Mouse (Mus musculus) kidney, postnatal 0 days (tissue): ENCODE results near the gene Zbtb49. TPM values are rescaled to one million over a fixed set of nuclear protein-coding genes. Genes with fewer than 3 reads are reported as not detected.

Experiments used
- ATAC-seq: fragments of 200-750 bp; cut with Nextera tagmentation; replicated peaks from 2 replicates; pipeline ENCODE4 v1.8.0; 2017; ENCODE audit warnings: low read depth, moderate number of reproducible peaks, moderate TSS enrichment, moderate library complexity; ENCODE audit not compliant: low FRiP score
- DNase-seq: peaks from one replicate; pipeline ENCODE4 v3.0.0-alpha.2; 2016; ENCODE audit warnings: low spot score
- H3K27ac ChIP-seq: fragments of 300-500 bp; sonication (generic); 2 replicates; pipeline ENCODE4 v1.5.1; 2014; ENCODE audit warnings: mild to moderate bottlenecking
- H3K27me3 ChIP-seq: fragments of 300-500 bp; sonication (generic); 2 replicates; pipeline ENCODE4 v1.6.1; 2014; ENCODE audit warnings: low read length, mixed read lengths; ENCODE audit not compliant: insufficient read depth
- H3K36me3 ChIP-seq: fragments of 300-500 bp; sonication (generic); 2 replicates; pipeline ENCODE4 v1.6.1; 2014; ENCODE audit warnings: low read length, mixed read lengths; ENCODE audit not compliant: insufficient read depth
- H3K4me1 ChIP-seq: fragments of 300-500 bp; sonication (generic); replicated peaks from 2 replicates; pipeline ENCODE4 v1.6.1; 2014; ENCODE audit warnings: antibody characterized with exemption, low read length, mixed read lengths; ENCODE audit not compliant: insufficient read depth
- H3K4me2 ChIP-seq: fragments of 300-500 bp; sonication (generic); 2 replicates; pipeline ENCODE4 v1.6.1; 2014; ENCODE audit warnings: mild to moderate bottlenecking, low read length, moderate library complexity, mixed read lengths
- H3K4me3 ChIP-seq: fragments of 300-500 bp; sonication (generic); replicated peaks from 2 replicates; pipeline ENCODE4 v1.5.1; 2014; ENCODE audit warnings: low read depth, low read length
- H3K9ac ChIP-seq: fragments of 300-500 bp; sonication (generic); 2 replicates; pipeline ENCODE4 v1.6.1; 2014; ENCODE audit warnings: low read depth, low read length
- H3K9me3 ChIP-seq: fragments of 300-500 bp; sonication (generic); replicated peaks from 2 replicates; pipeline ENCODE4 v1.6.1; 2016; ENCODE audit warnings: low read length, inconsistent platforms, mixed read lengths
- CTCF ChIP-seq: IDR thresholded peaks from 2 replicates; pipeline ENCODE4 v1.5.1; 2016; ENCODE audit warnings: antibody characterized with exemption, low read depth, mild to moderate bottlenecking, moderate library complexity
- WGBS: fragments of 180-500 bp; shearing (Covaris S2); extraction: QIAGEN DNeasy Blood & Tissue Kit; methylation state at CpG from one replicate; pipeline ENCODE4 v1.1.7; 2014; 5-methylcytosine and 5-hydroxymethylcytosine counted together
- polyA plus RNA-seq: library from polyadenylated mRNA; unstranded; fragments of >200 nt; fragmentation: Nextera tagmentation; extraction: Ambion mirVana; gene quantifications from 2 replicates; pipeline ENCODE4 v1.2.1, GENCODE M21; 2015

Gene Zbtb49
- polyA plus RNA-seq, 1 experiment from 2014 or later: 8.4 TPM

- no peak for TF ChIP-seq CTCF
- no peak overlapping the region for H3K4me3 ChIP-seq
- no peaks in the 10 kb centered on the region for H3K9me3 ChIP-seq
- no peaks in the 10 kb centered on the region for H3K27me3 ChIP-seq
- no peak overlapping the region for H3K9ac ChIP-seq
- 95% methylated on average over 2 of the region's 2 CpGs for WGBS
- H3K4me1 ChIP-seq: no peaks in the 10 kb centered on the region
- H3K36me3 ChIP-seq: peaks cover 35% of the 10 kb centered on the region
- DNase-seq (no peak), ATAC-seq (no peak)
- no peak overlapping the region for H3K27ac ChIP-seq
- no peak overlapping the region for H3K4me2 ChIP-seq
These were observed 20.6 kb downstream of the Zbtb49 start for GRCm38 (mm10) chr5:38199686-38200085.

GRCm38 (mm10) chr5:38197482-38197823, 22.8 kb downstream of the Zbtb49 start:
- Histone ChIP-seq H3K4me3 (no peak overlapping the region), H3K27me3 (no peaks in the 10 kb centered on the region), H3K9me3 (no peaks in the 10 kb centered on the region), H3K4me1 (no peaks in the 10 kb centered on the region), H3K27ac (no peak overlapping the region), H3K4me2 (no peak overlapping the region), H3K9ac (no peak overlapping the region), H3K36me3 (peaks cover 22% of the 10 kb centered on the region; the same call in 1 of the 2 replicates)
- peak; percentile 83 for DNase-seq
- WGBS: 19% methylated on average over 7 of the region's 7 CpGs
- peak; percentile 95 for TF ChIP-seq CTCF
- ATAC-seq: peak; percentile 41; the same call in 1 of the 2 replicates

GRCm38 (mm10) chr5:38196821-38197481, 23.3 kb downstream of the Zbtb49 start:
- Histone ChIP-seq H3K9ac (no peak overlapping the region), H3K4me2 (no peak overlapping the region), H3K4me3 (no peak overlapping the region), H3K9me3 (no peaks in the 10 kb centered on the region), H3K27ac (no peak overlapping the region), H3K4me1 (no peaks in the 10 kb centered on the region), H3K27me3 (no peaks in the 10 kb centered on the region), H3K36me3 (peaks cover 17% of the 10 kb centered on the region; the same call in 1 of the 2 replicates)
- DNase-seq: no peak
- WGBS: 62% methylated on average over 5 of the region's 5 CpGs
- no peak for ATAC-seq
- TF ChIP-seq CTCF: no peak

- ATAC-seq (no peak), DNase-seq (no peak)
- H3K9me3 ChIP-seq: no peaks in the 10 kb centered on the region
- H3K9ac ChIP-seq: no peak overlapping the region
- H3K27me3 ChIP-seq: no peaks in the 10 kb centered on the region
- peaks cover 8% of the 10 kb centered on the region; the same call in 1 of the 2 replicates for H3K36me3 ChIP-seq
- no peaks in the 10 kb centered on the region for H3K4me1 ChIP-seq
- no peak overlapping the region for H3K27ac ChIP-seq
- H3K4me2 ChIP-seq: no peak overlapping the region
- H3K4me3 ChIP-seq: no peak overlapping the region
- no peak for TF ChIP-seq CTCF
These were observed 24.3 kb downstream of the Zbtb49 start for GRCm38 (mm10) chr5:38195941-38196340.

DNA sequence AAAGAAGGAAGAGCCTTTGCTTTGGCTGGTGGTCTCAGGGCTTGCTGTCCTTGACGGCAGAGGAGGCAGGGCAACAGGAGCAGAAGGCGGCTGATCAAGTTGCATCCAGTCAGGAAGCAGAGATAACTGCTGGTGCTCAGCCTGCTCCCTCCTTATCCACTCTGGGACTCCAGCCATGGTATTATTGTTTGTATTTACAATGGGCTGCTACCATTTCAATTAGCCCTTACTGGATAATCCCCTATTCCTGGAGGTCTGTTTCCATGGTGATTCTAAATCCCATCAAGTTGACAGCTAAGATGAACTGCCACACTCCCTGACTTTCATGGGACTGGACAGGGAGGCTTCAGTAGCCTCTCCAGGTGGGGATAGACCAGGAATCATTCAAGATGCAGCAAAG, 25.3 kb downstream of the Zbtb49 start:
- no peak for ATAC-seq
- Histone ChIP-seq H3K27ac (no peak overlapping the region), H3K9me3 (no peaks in the 10 kb centered on the region), H3K36me3 (0 out of 2 replicates have a peak, but pooled peaks cover 4% of the 10 kb centered on the region), H3K4me3 (no peak overlapping the region), H3K27me3 (no peaks in the 10 kb centered on the region), H3K9ac (no peak overlapping the region), H3K4me1 (no peaks in the 10 kb centered on the region), H3K4me2 (no peak overlapping the region)
- DNase-seq: no peak
- no peak for TF ChIP-seq CTCF
- 33% methylated on average over 2 of the region's 2 CpGs for WGBS

GRCm38 (mm10) chr5:38190907-38191306, 29.4 kb downstream of the Zbtb49 start:
- no peak overlapping the region for H3K27ac ChIP-seq
- no peak overlapping the region for H3K9ac ChIP-seq
- ATAC-seq (no peak), DNase-seq (no peak)
- 83% methylated on average over 3 of the region's 3 CpGs for WGBS
- H3K4me2 ChIP-seq: no peak overlapping the region
- H3K27me3 ChIP-seq: no peaks in the 10 kb centered on the region
- no peaks in the 10 kb centered on the region for H3K4me1 ChIP-seq
- no peak for TF ChIP-seq CTCF
- no peaks in the 10 kb centered on the region for H3K9me3 ChIP-seq
- H3K36me3 ChIP-seq: no peaks in the 10 kb centered on the region
- no peak overlapping the region for H3K4me3 ChIP-seq

- ATAC-seq (no peak), DNase-seq (no peak)
- H3K9ac ChIP-seq: no peak overlapping the region
- WGBS: 94% methylated on average over 2 of the region's 2 CpGs
- no peak overlapping the region for H3K27ac ChIP-seq
- no peaks in the 10 kb centered on the region for H3K27me3 ChIP-seq
- H3K4me3 ChIP-seq: no peak overlapping the region
- no peaks in the 10 kb centered on the region for H3K9me3 ChIP-seq
- no peaks in the 10 kb centered on the region for H3K36me3 ChIP-seq
- no peak overlapping the region for H3K4me2 ChIP-seq
- H3K4me1 ChIP-seq: no peaks in the 10 kb centered on the region
- no peak for TF ChIP-seq CTCF
These were observed 33.3 kb downstream of the Zbtb49 start for GRCm38 (mm10) chr5:38187006-38187405.
